Mouse (Mus musculus): Measurements from ENCODE around the gene Fam173a. TPM values are rescaled to one million over a fixed set of nuclear protein-coding genes. Genes with fewer than 3 reads are reported as not detected.
"Not testable (repeated sequence)": the region's sequence is repeated elsewhere in the genome, so short reads cannot be mapped to it uniquely, and the experiment has no call there.

The Fam173a gene
- polyA plus RNA-seq, 1 experiment from 2014 or later: 89.0 TPM

GRCm38 (mm10) chr17:25808789-25809605 lies 16.3 kb upstream of the Fam173a start, which contains the start of gene Fbxl16:
Gene Fbxl16 (plus strand): TSS chr17:25809085.
- Histone ChIP-seq H3K27ac (replicated peaks; ENCODE audit: low read depth, low read length) (peak within 1 kb of the TSS; percentile 99), H3K9ac (replicated peaks; ENCODE audit: low read length) (peak within 1 kb of the TSS; percentile 96), H3K27me3 (ENCODE audit: control insufficient read depth, insufficient read depth, low read length) (no peaks in the 10 kb centered on the region), H3K4me1 (ENCODE audit: control insufficient read depth, insufficient read depth, low read length) (peaks cover 42% of the 10 kb centered on the region), H3K36me3 (ENCODE audit: control insufficient read depth, insufficient read depth, low read length) (no peaks in the 10 kb centered on the region), H3K4me3 (replicated peaks; ENCODE audit: low read depth, low read length) (peak within 1 kb of the TSS; percentile 86), H3K4me2 (ENCODE audit: low read length) (peak within 1 kb of the TSS; percentile 95), H3K9me3 (ENCODE audit: control insufficient read depth, low read length) (no peaks in the 10 kb centered on the region)
- DNase-seq: peak; percentile 98
- ATAC-seq (ENCODE audit: low FRiP score, low TSS enrichment): peak; percentile 90
- WGBS: under 1% methylated on average over 100 of the region's 100 CpGs

GRCm38 (mm10) chr17:25808028-25808427 lies 15.3 kb upstream of the Fam173a start:
- peak overlapping the region; percentile 95 for H3K4me2 ChIP-seq (ENCODE audit: low read length)
- H3K27me3 ChIP-seq (ENCODE audit: control insufficient read depth, insufficient read depth, low read length): no peaks in the 10 kb centered on the region
- H3K36me3 ChIP-seq (ENCODE audit: control insufficient read depth, insufficient read depth, low read length): no peaks in the 10 kb centered on the region
- peak overlapping the region; percentile 96; the same call in 1 of the 2 replicates for H3K9ac ChIP-seq (replicated peaks; ENCODE audit: low read length)
- WGBS: 31% methylated on average over 5 of the region's 5 CpGs
- H3K4me3 ChIP-seq (replicated peaks; ENCODE audit: low read depth, low read length): peak overlapping the region; percentile 86
- DNase-seq: no peak
- ATAC-seq (ENCODE audit: low FRiP score, low TSS enrichment): no peak
- H3K4me1 ChIP-seq (ENCODE audit: control insufficient read depth, insufficient read depth, low read length): peaks cover 45% of the 10 kb centered on the region
- no peaks in the 10 kb centered on the region for H3K9me3 ChIP-seq (ENCODE audit: control insufficient read depth, low read length)
- peak overlapping the region; percentile 99 for H3K27ac ChIP-seq (replicated peaks; ENCODE audit: low read depth, low read length)

- H3K9ac ChIP-seq (replicated peaks; ENCODE audit: low read length); ATAC-seq (ENCODE audit: low FRiP score, low TSS enrichment); H3K4me3 ChIP-seq (replicated peaks; ENCODE audit: low read depth, low read length); H3K9me3 ChIP-seq (ENCODE audit: control insufficient read depth, low read length); H3K27me3 ChIP-seq (ENCODE audit: control insufficient read depth, insufficient read depth, low read length); H3K27ac ChIP-seq (replicated peaks; ENCODE audit: low read depth, low read length); H3K4me2 ChIP-seq (ENCODE audit: low read length); DNase-seq; H3K36me3 ChIP-seq (ENCODE audit: control insufficient read depth, insufficient read depth, low read length): not testable (repeated sequence)
- WGBS: 60% methylated on average over 2 of the region's 2 CpGs
- H3K4me1 ChIP-seq (ENCODE audit: control insufficient read depth, insufficient read depth, low read length): peaks cover 45% of the 10 kb centered on the region
Measured at GRCm38 (mm10) chr17:25807452-25807851, 14.8 kb upstream of the Fam173a start.

GRCm38 (mm10) chr17:25806507-25806906 lies 13.8 kb upstream of the Fam173a start:
- ATAC-seq (ENCODE audit: low FRiP score, low TSS enrichment): no peak
- Histone ChIP-seq H3K36me3 (ENCODE audit: control insufficient read depth, insufficient read depth, low read length) (no peaks in the 10 kb centered on the region), H3K27me3 (ENCODE audit: control insufficient read depth, insufficient read depth, low read length) (no peaks in the 10 kb centered on the region), H3K9ac (replicated peaks; ENCODE audit: low read length) (no peak overlapping the region), H3K4me2 (ENCODE audit: low read length) (no peak overlapping the region), H3K4me3 (replicated peaks; ENCODE audit: low read depth, low read length) (no peak overlapping the region), H3K27ac (replicated peaks; ENCODE audit: low read depth, low read length) (no peak overlapping the region), H3K4me1 (ENCODE audit: control insufficient read depth, insufficient read depth, low read length) (peaks cover 46% of the 10 kb centered on the region), H3K9me3 (ENCODE audit: control insufficient read depth, low read length) (no peaks in the 10 kb centered on the region)
- DNase-seq: no peak
- WGBS: 91% methylated on average over 4 of the region's 4 CpGs

- Histone ChIP-seq H3K4me3 (replicated peaks; ENCODE audit: low read depth, low read length) (peak overlapping the region; percentile 14), H3K4me1 (ENCODE audit: control insufficient read depth, insufficient read depth, low read length) (peaks cover 24% of the 10 kb centered on the region), H3K4me2 (ENCODE audit: low read length) (peak overlapping the region; percentile 49), H3K27me3 (ENCODE audit: control insufficient read depth, insufficient read depth, low read length) (no peaks in the 10 kb centered on the region), H3K9ac (replicated peaks; ENCODE audit: low read length) (peak overlapping the region; percentile 51), H3K36me3 (ENCODE audit: control insufficient read depth, insufficient read depth, low read length) (no peaks in the 10 kb centered on the region), H3K27ac (replicated peaks; ENCODE audit: low read depth, low read length) (peak overlapping the region; percentile 96), H3K9me3 (ENCODE audit: control insufficient read depth, low read length) (no peaks in the 10 kb centered on the region)
- WGBS: 6% methylated on average over 10 of the region's 10 CpGs
- peak; percentile 90 for DNase-seq
- ATAC-seq (ENCODE audit: low FRiP score, low TSS enrichment): peak; percentile 87
Measured at GRCm38 (mm10) chr17:25802825-25803517, 10.3 kb upstream of the Fam173a start.

GRCm38 (mm10) chr17:25801029-25801428 lies 8.3 kb upstream of the Fam173a start:
- no peak overlapping the region for H3K9ac ChIP-seq (replicated peaks; ENCODE audit: low read length)
- no peaks in the 10 kb centered on the region for H3K9me3 ChIP-seq (ENCODE audit: control insufficient read depth, low read length)
- WGBS: 6% methylated on average over 6 of the region's 6 CpGs
- peak; percentile 90 for DNase-seq
- H3K36me3 ChIP-seq (ENCODE audit: control insufficient read depth, insufficient read depth, low read length): no peaks in the 10 kb centered on the region
- ATAC-seq (ENCODE audit: low FRiP score, low TSS enrichment): no peak
- no peaks in the 10 kb centered on the region for H3K27me3 ChIP-seq (ENCODE audit: control insufficient read depth, insufficient read depth, low read length)
- peaks cover 31% of the 10 kb centered on the region for H3K4me1 ChIP-seq (ENCODE audit: control insufficient read depth, insufficient read depth, low read length)
- no peak overlapping the region for H3K4me3 ChIP-seq (replicated peaks; ENCODE audit: low read depth, low read length)
- no peak overlapping the region for H3K27ac ChIP-seq (replicated peaks; ENCODE audit: low read depth, low read length)
- no peak overlapping the region for H3K4me2 ChIP-seq (ENCODE audit: low read length)

- 1% methylated on average over 35 of the region's 35 CpGs for whole genome bisulfite sequencing
- DNase-seq (peak; percentile 90), ATAC-seq (ENCODE audit: low FRiP score, low TSS enrichment) (peak; percentile 66)
- Histone ChIP-seq H3K4me1 (ENCODE audit: control insufficient read depth, insufficient read depth, low read length) (peaks cover 37% of the 10 kb centered on the region), H3K9ac (replicated peaks; ENCODE audit: low read length) (peak within 1 kb of the TSS; percentile 44; the same call in 1 of the 2 replicates), H3K4me3 (replicated peaks; ENCODE audit: low read depth, low read length) (peak within 1 kb of the TSS; percentile 46), H3K27ac (replicated peaks; ENCODE audit: low read depth, low read length) (0 out of 2 replicates have a peak within 1 kb of the TSS, but pooled peaks have one; percentile 2), H3K9me3 (ENCODE audit: control insufficient read depth, low read length) (no peaks in the 10 kb centered on the region), H3K36me3 (ENCODE audit: control insufficient read depth, insufficient read depth, low read length) (no peaks in the 10 kb centered on the region), H3K4me2 (ENCODE audit: low read length) (peak within 1 kb of the TSS; percentile 76), H3K27me3 (ENCODE audit: control insufficient read depth, insufficient read depth, low read length) (no peaks in the 10 kb centered on the region)
Measured at GRCm38 (mm10) chr17:25796951-25797369, 4.3 kb upstream of the Fam173a start, which contains the start of gene Metrn. Gene Metrn (minus strand): TSS chr17:25797136.

GRCm38 (mm10) chr17:25796211-25796771 lies 3.6 kb upstream of the Fam173a start:
- WGBS: under 1% methylated on average over 37 of the region's 37 CpGs
- 0 out of 2 replicates have a peak overlapping the region, but pooled peaks have one; percentile 2 for H3K27ac ChIP-seq (replicated peaks; ENCODE audit: low read depth, low read length)
- H3K9ac ChIP-seq (replicated peaks; ENCODE audit: low read length): peak overlapping the region; percentile 44; the same call in 1 of the 2 replicates
- peak overlapping the region; percentile 76 for H3K4me2 ChIP-seq (ENCODE audit: low read length)
- no peaks in the 10 kb centered on the region for H3K27me3 ChIP-seq (ENCODE audit: control insufficient read depth, insufficient read depth, low read length)
- H3K4me1 ChIP-seq (ENCODE audit: control insufficient read depth, insufficient read depth, low read length): peaks cover 37% of the 10 kb centered on the region
- peak overlapping the region; percentile 46 for H3K4me3 ChIP-seq (replicated peaks; ENCODE audit: low read depth, low read length)
- H3K36me3 ChIP-seq (ENCODE audit: control insufficient read depth, insufficient read depth, low read length): no peaks in the 10 kb centered on the region
- DNase-seq: no peak
- ATAC-seq (ENCODE audit: low FRiP score, low TSS enrichment): no peak
- H3K9me3 ChIP-seq (ENCODE audit: control insufficient read depth, low read length): no peaks in the 10 kb centered on the region
